Mouse (Mus musculus) ES-E14 (cell line): ENCODE data around the gene 1700024P04Rik. TPM values are rescaled to one million over a fixed set of nuclear protein-coding genes. Genes with fewer than 3 reads are reported as not detected.

Experiments
- DNase-seq: peaks from one replicate; pipeline ENCODE4 v3.0.0-alpha.2; 2013; ENCODE audit warnings: low read depth, low spot score
- H3K27ac ChIP-seq: 2 replicates; pipeline ENCODE4 v1.5.1; 2012; ENCODE audit warnings: low read depth, mild to moderate bottlenecking, low read length, moderate library complexity, mixed read lengths; ENCODE audit not compliant: poor library complexity, insufficient read depth, severe bottlenecking
- H3K36me3 ChIP-seq: 2 replicates; pipeline ENCODE4 v1.6.1; 2012; ENCODE audit warnings: mild to moderate bottlenecking, low read length, moderate library complexity, mixed read lengths; ENCODE audit not compliant: control insufficient read depth, poor library complexity, insufficient read depth, severe bottlenecking
- H3K4me1 ChIP-seq, 2 experiments: fragments of 150-350 bp in 1 of 2; sonication (generic) in 1 of 2; 2 replicates each; pipeline ENCODE4 v1.6.1; 2012; ENCODE audit warnings: low read length in 2 of 2, mild to moderate bottlenecking in 1 of 2, mixed read lengths in 1 of 2; ENCODE audit not compliant: control insufficient read depth in 2 of 2, insufficient read depth in 2 of 2, poor library complexity in 1 of 2
- H3K4me3 ChIP-seq, 2 experiments: fragments of 150-350 bp in 1 of 2; sonication (generic) in 1 of 2; 2 replicates each; pipeline ENCODE4 v1.5.1; 2012; ENCODE audit warnings: low read length in 2 of 2, low read depth in 1 of 2, mild to moderate bottlenecking in 1 of 2, mixed read lengths in 1 of 2; ENCODE audit not compliant: insufficient read depth in 1 of 2, poor library complexity in 1 of 2, severe bottlenecking in 1 of 2
- H3K9ac ChIP-seq: 2 replicates; pipeline ENCODE4 v1.6.1; 2012; ENCODE audit warnings: low read depth, mild to moderate bottlenecking, low read length, mixed read lengths; ENCODE audit not compliant: poor library complexity, insufficient read depth, severe bottlenecking
- H3K9me3 ChIP-seq: fragments of 150-350 bp; sonication (generic); 2 replicates; pipeline ENCODE4 v1.6.1; 2012; ENCODE audit warnings: low read depth, mild to moderate bottlenecking, low read length; ENCODE audit not compliant: control insufficient read depth, insufficient read depth
- CHD2 ChIP-seq: IDR thresholded peaks from 2 replicates; pipeline ENCODE4 v1.6.1; 2014; ENCODE audit warnings: mild to moderate bottlenecking, low read depth, low read length, inconsistent platforms
- HCFC1 ChIP-seq: IDR thresholded peaks from 2 replicates; pipeline ENCODE4 v1.6.1; 2012; ENCODE audit warnings: low read length, inconsistent platforms, borderline replicate concordance; ENCODE audit not compliant: insufficient read depth
- MAFK ChIP-seq: IDR thresholded peaks from 2 replicates; pipeline ENCODE4 v1.6.1; 2014; ENCODE audit warnings: mild to moderate bottlenecking, low read depth, low read length, inconsistent platforms; ENCODE audit not compliant: insufficient read depth
- ZC3H11A ChIP-seq: IDR thresholded peaks from 2 replicates; pipeline ENCODE4 v1.6.1; 2012; ENCODE audit warnings: low read depth, mild to moderate bottlenecking, inconsistent platforms, low read length, borderline replicate concordance
- ZNF384 ChIP-seq: IDR thresholded peaks from 2 replicates; pipeline ENCODE4 v1.6.1; 2012; ENCODE audit warnings: low read depth, low read length, inconsistent platforms
- in situ Hi-C, 2 experiments: fragments of 600-800 bp; cut with MboI; formaldehyde crosslinking; loops; one replicate each; pipeline ENCODE4 v1.15.1; 2025; ENCODE audit warnings: low sequenced_read_pairs in 2 of 2, inconsistent platforms in 1 of 2; ENCODE audit not compliant: unreplicated experiment in 2 of 2
- total RNA-seq: library from RNA; depleted of rRNA; stranded (reverse); fragments of 300-350 nt; gene quantifications from 2 replicates; pipeline ENCODE4 v1.2.3, GENCODE M21; 2012

1700024P04Rik gene
- total RNA-seq, 1 experiment, result not detected

- Histone ChIP-seq H3K36me3 (no peaks in the 10 kb centered on the region), H3K27ac (no peak overlapping the region), H3K4me1 (peaks cover 2 to 5% of the 10 kb centered on the region in 2 experiments; a peak in 1 of 4 replicates), H3K4me3 (no peak overlapping the region), H3K9ac (no peak overlapping the region), H3K9me3 (no peaks in the 10 kb centered on the region)
- DNase-seq, result no peak
- TF ChIP-seq CHD2 (no peak), ZC3H11A (no peak)
- in situ Hi-C loops, result no loop called here
Observed at GRCm38 (mm10) chr13:98956209-98956608, 28.2 kb downstream of the 1700024P04Rik start.

- in situ Hi-C loops, result no loop called here
- no peak for TF ChIP-seq HCFC1
- TF ChIP-seq CHD2, result no peak
- TF ChIP-seq MAFK, result no peak
- Histone ChIP-seq H3K4me1 (peaks cover 2 to 5% of the 10 kb centered on the region in 2 experiments; a peak in 1 of 4 replicates), H3K9me3 (no peaks in the 10 kb centered on the region), H3K4me3 (no peak overlapping the region), H3K36me3 (no peaks in the 10 kb centered on the region), H3K27ac (no peak overlapping the region), H3K9ac (no peak overlapping the region)
- DNase-seq, result no peak
Observed at GRCm38 (mm10) chr13:98955676-98956075, 28.7 kb downstream of the 1700024P04Rik start.

GRCm38 (mm10) chr13:98955226-98955625 is 29.1 kb downstream of the 1700024P04Rik start:
- Histone ChIP-seq H3K9me3 (no peaks in the 10 kb centered on the region), H3K4me3 (no peak overlapping the region), H3K9ac (no peak overlapping the region), H3K4me1 (peaks cover 2 to 5% of the 10 kb centered on the region in 2 experiments; a peak in 1 of 4 replicates), H3K27ac (no peak overlapping the region), H3K36me3 (no peaks in the 10 kb centered on the region)
- no peak for TF ChIP-seq CHD2
- no peak for TF ChIP-seq MAFK
- no peak for TF ChIP-seq ZNF384
- TF ChIP-seq HCFC1, result no peak
- no peak for TF ChIP-seq ZC3H11A
- in situ Hi-C loops, result no loop called here
- no peak for DNase-seq

GRCm38 (mm10) chr13:98953830-98954229 is 30.5 kb downstream of the 1700024P04Rik start:
- Histone ChIP-seq H3K27ac (no peak overlapping the region), H3K4me3 (no peak overlapping the region), H3K4me1 (peaks cover 4 to 10% of the 10 kb centered on the region in 2 experiments; a peak in 1 of 4 replicates), H3K9me3 (no peaks in the 10 kb centered on the region), H3K36me3 (no peaks in the 10 kb centered on the region), H3K9ac (no peak overlapping the region; the same call in 1 of the 2 replicates)
- in situ Hi-C loops, result no loop called here
- no peak for DNase-seq
- no peak for TF ChIP-seq MAFK
- TF ChIP-seq ZC3H11A, result no peak
- no peak for TF ChIP-seq ZNF384
- TF ChIP-seq HCFC1, result no peak
- no peak for TF ChIP-seq CHD2

- TF ChIP-seq CHD2 (no peak), ZC3H11A (no peak), MAFK (no peak), HCFC1 (no peak)
- Histone ChIP-seq H3K9me3 (no peaks in the 10 kb centered on the region), H3K4me1 (peaks cover 4 to 10% of the 10 kb centered on the region in 2 experiments; a peak in 1 of 4 replicates), H3K4me3 (no peak overlapping the region), H3K9ac (no peak overlapping the region), H3K36me3 (no peaks in the 10 kb centered on the region), H3K27ac (no peak overlapping the region)
- no peak for DNase-seq
- in situ Hi-C loops, result no loop called here
Observed at GRCm38 (mm10) chr13:98951951-98952350, 32.4 kb downstream of the 1700024P04Rik start.
